Mouse (Mus musculus) heart, postnatal 0 days (tissue): Measurements from ENCODE around the gene Lancl3. TPM values are rescaled to one million over a fixed set of nuclear protein-coding genes. Genes with fewer than 3 reads are reported as not detected.

Source experiments
- ATAC-seq: fragments of 200-750 bp; cut with Nextera tagmentation; 2 replicates; pipeline ENCODE4 v1.8.0; 2017; ENCODE audit warnings: low read depth, moderate number of reproducible peaks, moderate library complexity; ENCODE audit not compliant: insufficient read depth
- DNase-seq: peaks from one replicate; pipeline ENCODE4 v3.0.0-alpha.2; 2016; ENCODE audit warnings: low spot score
- H3K27ac ChIP-seq: fragments of 300-500 bp; sonication (generic); 2 replicates; pipeline ENCODE4 v1.5.1; 2014; ENCODE audit warnings: low read depth, mild to moderate bottlenecking
- H3K27me3 ChIP-seq: fragments of 300-500 bp; sonication (generic); 2 replicates; pipeline ENCODE4 v1.6.1; 2014; ENCODE audit warnings: low read length, mixed read lengths; ENCODE audit not compliant: control insufficient read depth, insufficient read depth
- H3K36me3 ChIP-seq: fragments of 300-500 bp; sonication (generic); replicated peaks from 2 replicates; pipeline ENCODE4 v1.6.1; 2014; ENCODE audit warnings: low read length, mixed read lengths; ENCODE audit not compliant: control insufficient read depth, insufficient read depth
- H3K4me1 ChIP-seq: fragments of 300-500 bp; sonication (generic); 2 replicates; pipeline ENCODE4 v1.6.1; 2014; ENCODE audit warnings: antibody characterized with exemption; ENCODE audit not compliant: control insufficient read depth, insufficient read depth
- H3K4me2 ChIP-seq: fragments of 300-500 bp; sonication (generic); 2 replicates; pipeline ENCODE4 v1.6.1; 2014; ENCODE audit warnings: low read depth, mild to moderate bottlenecking, low read length, moderate library complexity
- H3K4me3 ChIP-seq: fragments of 300-500 bp; sonication (generic); 2 replicates; pipeline ENCODE4 v1.5.1; 2014; ENCODE audit warnings: low read depth, low read length
- H3K9ac ChIP-seq: fragments of 300-500 bp; sonication (generic); replicated peaks from 2 replicates; pipeline ENCODE4 v1.6.1; 2014; ENCODE audit warnings: low read depth, low read length, mixed read lengths
- H3K9me3 ChIP-seq: fragments of 300-500 bp; sonication (generic); replicated peaks from 2 replicates; pipeline ENCODE4 v1.6.1; 2016; ENCODE audit warnings: low read length; ENCODE audit not compliant: control insufficient read depth
- CTCF ChIP-seq: IDR thresholded peaks from 2 replicates; pipeline ENCODE4 v1.5.1; 2016; ENCODE audit warnings: antibody characterized with exemption, control low read depth, low read depth
- EP300 ChIP-seq: IDR thresholded peaks from 2 replicates; pipeline ENCODE4 v1.6.1; 2016; ENCODE audit warnings: antibody characterized with exemption, low read depth
- whole genome bisulfite sequencing: fragments of 180-500 bp; shearing (Covaris S2); extraction: QIAGEN DNeasy Blood & Tissue Kit; methylation state at CpG from one replicate; pipeline ENCODE4 v1.1.7; 2014; 5-methylcytosine and 5-hydroxymethylcytosine counted together
- polyA plus RNA-seq: library from polyadenylated mRNA; unstranded; fragments of >200 nt; fragmentation: Nextera tagmentation; extraction: Ambion mirVana; gene quantifications from 2 replicates; pipeline ENCODE4 v1.2.1, GENCODE M21; 2015
- total RNA-seq: library from RNA; depleted of rRNA; stranded (reverse); fragments of >200 nt; gene quantifications from 2 replicates; pipeline ENCODE4 v1.2.3, GENCODE M21; 2014; ENCODE audit warnings: low replicate concordance

Lancl3 gene
- total and polyA plus RNA-seq, 2 experiments from 2014 or later, result 1.5 to 6.1 TPM

DNA sequence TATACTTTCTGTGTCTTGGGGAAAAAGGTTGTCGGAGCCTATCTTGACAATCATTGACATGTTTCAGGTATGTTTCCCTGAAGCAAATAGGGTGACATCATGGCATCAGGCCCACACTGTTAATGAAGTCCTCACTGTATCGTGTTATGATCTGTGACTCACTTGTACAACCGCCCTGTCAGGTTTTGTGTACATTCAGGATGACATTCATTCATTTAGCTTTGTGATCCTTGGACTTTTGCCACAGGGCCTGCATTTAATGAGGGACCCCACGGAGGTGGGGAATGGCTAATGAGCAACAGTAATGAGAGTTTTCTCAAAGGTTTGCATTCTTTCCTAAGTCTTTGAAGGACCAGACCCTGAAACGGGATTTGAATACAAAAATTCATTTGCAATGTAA is 49.2 kb downstream of the Lancl3 start:
- Histone ChIP-seq H3K27me3 (no peaks in the 10 kb centered on the region), H3K9me3 (no peaks in the 10 kb centered on the region), H3K27ac (no peak overlapping the region), H3K4me3 (no peak overlapping the region), H3K9ac (no peak overlapping the region), H3K4me1 (no peaks in the 10 kb centered on the region), H3K36me3 (no peaks in the 10 kb centered on the region), H3K4me2 (no peak overlapping the region)
- ATAC-seq (no peak), DNase-seq (no peak)
- WGBS, result 51% methylated on average over 5 of the region's 5 CpGs
- no peak for TF ChIP-seq EP300

DNA sequence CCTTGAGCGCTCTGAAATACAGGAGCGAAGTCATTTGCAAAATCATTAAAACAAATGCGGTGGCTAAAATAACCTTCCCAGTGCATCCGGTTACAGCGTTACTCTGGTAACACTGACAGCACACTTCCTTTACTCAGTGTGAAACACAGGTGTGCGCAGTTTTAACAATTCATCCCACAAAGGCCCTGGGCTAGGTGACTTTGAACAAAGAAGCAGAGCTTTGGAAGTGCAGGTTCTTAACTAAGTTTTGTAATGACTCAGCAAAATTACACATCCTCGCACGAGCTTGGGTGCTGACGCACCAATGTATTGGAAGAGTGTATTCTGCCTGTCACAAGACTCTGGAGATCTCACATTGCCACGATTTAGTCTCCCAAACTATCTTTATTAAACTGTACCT is 54.3 kb downstream of the Lancl3 start:
- Histone ChIP-seq H3K27me3 (no peaks in the 10 kb centered on the region), H3K9me3 (no peaks in the 10 kb centered on the region), H3K4me2 (no peak overlapping the region), H3K4me1 (no peaks in the 10 kb centered on the region), H3K9ac (no peak overlapping the region), H3K4me3 (no peak overlapping the region), H3K27ac (no peak overlapping the region), H3K36me3 (no peaks in the 10 kb centered on the region)
- WGBS, result 77% methylated on average over 10 of the region's 10 CpGs
- ATAC-seq (no peak), DNase-seq (no peak)
- no peak for TF ChIP-seq EP300
- TF ChIP-seq CTCF, result no peak

DNA sequence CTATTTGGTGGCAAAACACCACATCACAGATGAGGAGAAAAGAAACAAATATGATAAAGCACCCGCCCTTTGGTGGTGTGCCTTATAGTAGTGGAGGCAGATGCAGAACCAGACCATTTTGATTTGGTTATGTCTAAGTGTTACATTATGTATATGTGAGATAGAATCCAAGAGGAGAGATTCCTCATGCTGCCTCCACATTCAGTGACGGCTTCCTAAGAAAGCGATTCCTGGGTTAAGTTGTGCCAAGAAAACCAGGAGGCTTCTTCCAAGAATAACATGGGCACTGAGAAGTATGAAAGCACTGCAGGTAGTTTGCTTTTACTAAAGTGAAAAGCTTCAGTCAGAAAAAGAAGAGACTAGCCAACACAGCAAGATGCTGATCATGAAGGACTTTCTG is 55.2 kb downstream of the Lancl3 start:
- Histone ChIP-seq H3K27me3 (no peaks in the 10 kb centered on the region), H3K27ac (no peak overlapping the region), H3K36me3 (no peaks in the 10 kb centered on the region), H3K9me3 (no peaks in the 10 kb centered on the region), H3K4me3 (no peak overlapping the region), H3K4me1 (no peaks in the 10 kb centered on the region), H3K9ac (no peak overlapping the region), H3K4me2 (no peak overlapping the region)
- DNase-seq, result no peak
- TF ChIP-seq EP300 (no peak), CTCF (no peak)
- WGBS, result 80% methylated on average over 3 of the region's 3 CpGs
- ATAC-seq, result no peak

DNA sequence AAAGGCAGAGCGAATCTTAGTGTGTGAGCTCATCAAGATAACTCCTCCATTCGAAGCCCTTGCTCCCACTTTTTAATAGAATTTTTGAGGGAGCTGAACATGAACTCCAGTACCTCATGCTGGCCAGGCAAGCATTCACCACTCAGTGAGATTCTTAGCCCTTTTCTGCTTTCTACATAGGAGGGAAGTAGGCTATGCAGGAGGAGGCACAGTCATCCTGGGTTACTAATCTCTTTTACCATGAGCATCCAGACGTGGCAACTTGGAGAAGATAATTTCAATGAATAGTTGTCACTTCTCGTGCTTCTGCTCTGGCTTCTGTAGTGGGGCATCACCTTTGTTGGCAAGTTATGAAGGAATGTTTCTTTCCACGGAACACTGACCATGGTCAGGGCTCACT is 57.1 kb downstream of the Lancl3 start, which contains the start of gene Gm14862:
TSS of gene Gm14862 (minus strand) at position 134 of the 400 bp plus-strand sequence.
- Histone ChIP-seq H3K27ac (no peak within 1 kb of the TSS), H3K4me3 (no peak within 1 kb of the TSS), H3K4me1 (no peaks in the 10 kb centered on the region), H3K4me2 (no peak within 1 kb of the TSS), H3K36me3 (no peaks in the 10 kb centered on the region), H3K9ac (no peak within 1 kb of the TSS), H3K27me3 (no peaks in the 10 kb centered on the region), H3K9me3 (no peaks in the 10 kb centered on the region)
- no peak for ATAC-seq
- DNase-seq, result no peak
- TF ChIP-seq CTCF, result no peak
- TF ChIP-seq EP300, result no peak
- 63% methylated on average over 5 of the region's 5 CpGs for WGBS

DNA sequence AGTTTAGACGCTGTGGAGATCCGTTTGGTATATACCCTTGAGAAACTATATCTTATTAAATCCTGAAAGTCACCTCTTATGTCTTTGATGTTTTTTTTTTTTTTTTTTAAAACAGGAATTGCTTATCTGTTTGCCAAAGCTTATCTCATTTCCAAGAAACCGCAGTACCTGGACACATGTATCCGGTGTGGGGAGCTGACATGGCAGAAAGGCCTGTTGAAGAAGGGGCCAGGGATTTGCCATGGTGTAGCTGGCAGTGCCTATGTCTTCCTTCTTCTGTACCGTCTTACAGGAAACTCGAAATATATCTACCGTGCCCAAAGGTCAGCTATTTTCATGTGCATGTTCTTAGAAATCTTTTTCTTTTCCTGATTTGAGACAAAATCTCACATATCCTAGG is 58.1 kb downstream of the Lancl3 start:
- H3K27ac ChIP-seq, result no peak overlapping the region
- DNase-seq, result no peak
- no peaks in the 10 kb centered on the region for H3K27me3 ChIP-seq
- WGBS, result 84% methylated on average over 7 of the region's 7 CpGs
- no peaks in the 10 kb centered on the region for H3K9me3 ChIP-seq
- no peaks in the 10 kb centered on the region for H3K4me1 ChIP-seq
- no peaks in the 10 kb centered on the region for H3K36me3 ChIP-seq
- H3K4me2 ChIP-seq, result no peak overlapping the region
- no peak overlapping the region for H3K9ac ChIP-seq
- TF ChIP-seq EP300, result no peak
- no peak for TF ChIP-seq CTCF
- H3K4me3 ChIP-seq, result no peak overlapping the region
- ATAC-seq, result no peak

DNA sequence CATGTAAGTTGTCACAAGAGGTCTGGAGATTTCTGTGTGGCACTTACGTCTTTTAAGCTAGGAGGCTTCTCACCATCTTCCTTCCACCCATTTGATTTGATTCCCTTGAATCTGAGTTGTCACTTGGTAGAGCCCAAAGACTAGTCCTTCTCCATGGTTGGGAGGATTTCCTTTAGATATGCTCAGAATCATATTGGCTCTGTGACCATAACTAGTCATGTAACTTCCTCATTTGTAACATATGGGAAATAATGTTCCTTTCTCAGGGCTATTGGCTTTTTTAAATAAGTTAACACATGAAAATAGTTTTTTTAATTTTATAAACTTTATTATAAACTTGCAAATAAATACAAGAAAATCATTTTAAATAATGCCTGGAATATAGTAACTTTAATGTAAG is 59.6 kb downstream of the Lancl3 start:
- Histone ChIP-seq H3K9me3 (no peaks in the 10 kb centered on the region), H3K9ac (no peak overlapping the region), H3K4me1 (no peaks in the 10 kb centered on the region), H3K4me2 (no peak overlapping the region), H3K4me3 (no peak overlapping the region), H3K36me3 (no peaks in the 10 kb centered on the region), H3K27me3 (no peaks in the 10 kb centered on the region), H3K27ac (no peak overlapping the region)
- no peak for TF ChIP-seq CTCF
- no peak for TF ChIP-seq EP300
- WGBS, result 67% methylated on average over 1 of the region's 1 CpGs
- DNase-seq, result no peak
- ATAC-seq, result no peak
